Mouse (Mus musculus): Measurements from ENCODE around the gene Syt9.

Gene Syt9

GRCm38 (mm10) chr7:107370232-107371125, at the start of gene Syt9:
TSS of gene Syt9 (plus strand) at chr7:107370728.
- no peak for DNase-seq (ENCODE audit: low read depth)

GRCm38 (mm10) chr7:107339013-107339412, 31.5 kb upstream of the Syt9 start:
- no peak for DNase-seq (ENCODE audit: low read depth)

GRCm38 (mm10) chr7:107339560-107340057, 30.9 kb upstream of the Syt9 start:
- DNase-seq (ENCODE audit: low read depth), result no peak

GRCm38 (mm10) chr7:107340221-107340620, 30.3 kb upstream of the Syt9 start:
- DNase-seq (ENCODE audit: low read depth), result no peak

- no peak for DNase-seq (ENCODE audit: low read depth)
These were observed 28.9 kb upstream of the Syt9 start for GRCm38 (mm10) chr7:107341519-107342190.

GRCm38 (mm10) chr7:107349201-107349600, 21.3 kb upstream of the Syt9 start:
- DNase-seq (ENCODE audit: low read depth), result no peak

- no peak for DNase-seq (ENCODE audit: low read depth)
These were observed 8.4 kb upstream of the Syt9 start for GRCm38 (mm10) chr7:107362153-107362552.

GRCm38 (mm10) chr7:107362634-107363033, 7.9 kb upstream of the Syt9 start:
- no peak for DNase-seq (ENCODE audit: low read depth)

- DNase-seq (ENCODE audit: low read depth), result no peak
These were observed 795 bp downstream of the Syt9 start for GRCm38 (mm10) chr7:107371126-107371920.

GRCm38 (mm10) chr7:107380562-107380961, 10.0 kb downstream of the Syt9 start:
- DNase-seq (ENCODE audit: low read depth), result no peak

GRCm38 (mm10) chr7:107389604-107390003, 19.1 kb downstream of the Syt9 start:
- no peak for DNase-seq (ENCODE audit: low read depth)

GRCm38 (mm10) chr7:107392749-107393148, 22.2 kb downstream of the Syt9 start:
- DNase-seq (ENCODE audit: low read depth), result no peak

GRCm38 (mm10) chr7:107400061-107400799, 29.7 kb downstream of the Syt9 start:
- DNase-seq (ENCODE audit: low read depth), result no peak

GRCm38 (mm10) chr7:107403261-107403660, 32.7 kb downstream of the Syt9 start:
- no peak for DNase-seq (ENCODE audit: low read depth)

GRCm38 (mm10) chr7:107414928-107415327, 44.4 kb downstream of the Syt9 start:
- no peak for DNase-seq (ENCODE audit: low read depth)

- DNase-seq (ENCODE audit: low read depth), result no peak
These were observed 46.7 kb downstream of the Syt9 start for GRCm38 (mm10) chr7:107417043-107417850.

- DNase-seq (ENCODE audit: low read depth), result no peak
These were observed 66.9 kb downstream of the Syt9 start for GRCm38 (mm10) chr7:107437381-107437780.

GRCm38 (mm10) chr7:107444579-107444978, 74.1 kb downstream of the Syt9 start:
- no peak for DNase-seq (ENCODE audit: low read depth)

- DNase-seq (ENCODE audit: low read depth), result no peak
These were observed 84.1 kb downstream of the Syt9 start for GRCm38 (mm10) chr7:107454660-107455059.

GRCm38 (mm10) chr7:107455118-107455521, 84.6 kb downstream of the Syt9 start:
- no peak for DNase-seq (ENCODE audit: low read depth)

GRCm38 (mm10) chr7:107461167-107461566, 90.6 kb downstream of the Syt9 start:
- no peak for DNase-seq (ENCODE audit: low read depth)
